Mouse (Mus musculus) adrenal gland, adult 8-10 months (tissue): ENCODE measurements around the gene Gm20696. TPM values are rescaled to one million over a fixed set of nuclear protein-coding genes. Genes with fewer than 3 reads are reported as not detected.

Source experiments
- DNase-seq: peaks from one replicate; pipeline ENCODE4 v3.0.0; 2022
- total RNA-seq, 4 experiments: library from RNA; stranded (reverse); gene quantifications; 2 replicates each; pipeline ENCODE4 v1.2.4; 2022

Gene Gm20696
- total RNA-seq, 4 experiments from 2014 or later, result 3.3 to 9.8 (median 5.5) TPM

GRCm38 (mm10) chr6:99353441-99353840 is 313.2 kb downstream of the Gm20696 start:
- no peak for DNase-seq

DNA sequence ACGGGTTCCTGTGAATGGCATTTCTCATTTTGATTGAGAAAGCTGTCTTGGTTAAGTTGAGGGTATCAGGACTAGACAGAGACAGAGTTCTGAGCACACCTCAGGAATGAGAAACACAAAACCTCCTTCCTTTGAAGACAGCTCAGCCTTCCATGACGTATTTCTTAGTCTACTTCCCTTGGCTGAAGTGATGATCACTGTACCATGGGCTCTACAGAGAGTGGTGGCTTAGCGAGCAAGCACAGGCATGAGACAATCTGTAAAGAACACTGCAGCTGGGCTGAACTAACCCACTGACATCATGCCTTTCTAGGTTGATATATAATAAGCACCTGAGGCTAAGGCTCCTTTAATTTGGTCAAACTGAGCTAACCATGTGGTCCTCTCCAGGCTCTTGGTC is 316.0 kb downstream of the Gm20696 start:
- no peak for DNase-seq

DNA sequence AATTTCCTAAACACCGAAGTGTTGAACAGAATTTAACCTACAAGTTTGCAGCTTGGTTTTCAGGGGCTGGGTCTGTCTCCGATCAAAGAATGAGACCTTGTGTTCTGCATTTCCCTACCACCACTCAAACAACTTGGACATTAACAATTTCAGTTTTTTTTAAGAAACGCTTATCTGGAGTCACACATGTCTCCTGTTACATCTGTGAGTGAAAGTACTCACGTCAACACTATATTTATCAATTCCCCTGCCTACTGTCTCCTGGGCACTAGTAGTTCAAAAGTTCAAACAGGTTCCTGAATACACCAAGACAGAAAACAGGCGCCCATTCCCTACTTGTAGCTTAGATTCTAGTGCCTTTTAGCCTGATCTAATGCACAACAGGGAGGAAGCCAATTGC is 316.4 kb downstream of the Gm20696 start:
- no peak for DNase-seq

- no peak for DNase-seq
These were observed 318.8 kb downstream of the Gm20696 start for GRCm38 (mm10) chr6:99347836-99348235.

DNA sequence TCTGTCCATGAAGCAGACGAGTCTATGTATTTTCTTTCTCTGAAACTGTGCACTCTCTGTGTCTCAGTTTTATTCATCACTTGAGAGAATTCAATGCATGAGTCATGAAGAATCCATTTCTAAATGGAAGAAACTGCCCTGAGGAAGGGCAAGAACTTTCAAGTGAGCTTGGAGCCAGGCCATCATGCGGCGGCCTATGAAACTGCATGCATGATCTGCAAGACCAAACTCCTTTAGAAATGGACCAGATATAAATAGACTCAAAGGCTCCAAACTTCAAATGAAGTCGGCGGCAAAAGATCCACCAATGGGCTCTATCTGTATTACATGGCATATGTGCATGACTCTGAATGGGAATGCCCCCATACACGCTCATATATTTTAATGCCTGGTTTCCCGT is 321.6 kb downstream of the Gm20696 start:
- no peak for DNase-seq

DNA sequence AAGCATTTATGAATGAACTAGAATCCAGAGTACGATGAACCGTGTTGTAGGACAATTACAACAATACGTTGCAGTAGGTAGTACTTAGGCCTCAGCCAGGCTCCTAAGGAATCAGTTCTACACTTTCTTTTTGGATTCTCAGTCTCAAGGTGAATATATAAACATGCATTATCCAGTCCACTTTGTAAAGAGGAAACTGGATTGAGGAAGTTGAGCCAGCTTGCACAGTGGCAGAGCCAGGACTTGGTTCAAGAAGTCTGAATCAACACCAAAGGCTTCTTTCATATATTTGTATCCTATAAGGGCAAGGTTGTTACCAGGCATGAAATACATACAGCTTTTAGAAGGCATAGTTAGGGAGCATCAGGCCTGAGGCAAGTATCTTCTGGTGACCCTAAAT is 322.2 kb downstream of the Gm20696 start:
- no peak for DNase-seq

DNA sequence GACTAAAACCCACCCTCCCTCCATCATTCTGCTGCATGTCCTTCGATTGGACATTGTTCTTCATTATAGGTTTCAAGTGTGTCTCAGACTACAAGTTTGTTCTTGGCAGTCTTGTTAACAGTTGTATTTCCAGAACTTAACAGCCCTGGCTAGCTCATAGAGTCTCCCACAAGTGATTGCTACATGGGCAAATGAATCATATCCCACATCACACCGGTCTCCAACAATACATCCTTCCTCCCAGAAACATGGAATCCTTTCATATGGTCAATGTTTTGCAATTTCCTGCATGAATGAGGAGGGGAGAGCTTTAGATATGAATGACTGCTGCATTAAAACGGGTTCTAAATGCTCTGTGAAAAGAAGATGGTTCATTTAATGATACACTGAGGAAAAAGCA is 322.8 kb downstream of the Gm20696 start:
- no peak for DNase-seq

GRCm38 (mm10) chr6:99342416-99342815 is 324.2 kb downstream of the Gm20696 start:
- DNase-seq, result no peak

GRCm38 (mm10) chr6:99340902-99341301 is 325.7 kb downstream of the Gm20696 start:
- no peak for DNase-seq

GRCm38 (mm10) chr6:99339986-99340721 is 326.4 kb downstream of the Gm20696 start:
- DNase-seq, result no peak

GRCm38 (mm10) chr6:99339343-99339620 is 327.3 kb downstream of the Gm20696 start:
- DNase-seq, result no peak

DNA sequence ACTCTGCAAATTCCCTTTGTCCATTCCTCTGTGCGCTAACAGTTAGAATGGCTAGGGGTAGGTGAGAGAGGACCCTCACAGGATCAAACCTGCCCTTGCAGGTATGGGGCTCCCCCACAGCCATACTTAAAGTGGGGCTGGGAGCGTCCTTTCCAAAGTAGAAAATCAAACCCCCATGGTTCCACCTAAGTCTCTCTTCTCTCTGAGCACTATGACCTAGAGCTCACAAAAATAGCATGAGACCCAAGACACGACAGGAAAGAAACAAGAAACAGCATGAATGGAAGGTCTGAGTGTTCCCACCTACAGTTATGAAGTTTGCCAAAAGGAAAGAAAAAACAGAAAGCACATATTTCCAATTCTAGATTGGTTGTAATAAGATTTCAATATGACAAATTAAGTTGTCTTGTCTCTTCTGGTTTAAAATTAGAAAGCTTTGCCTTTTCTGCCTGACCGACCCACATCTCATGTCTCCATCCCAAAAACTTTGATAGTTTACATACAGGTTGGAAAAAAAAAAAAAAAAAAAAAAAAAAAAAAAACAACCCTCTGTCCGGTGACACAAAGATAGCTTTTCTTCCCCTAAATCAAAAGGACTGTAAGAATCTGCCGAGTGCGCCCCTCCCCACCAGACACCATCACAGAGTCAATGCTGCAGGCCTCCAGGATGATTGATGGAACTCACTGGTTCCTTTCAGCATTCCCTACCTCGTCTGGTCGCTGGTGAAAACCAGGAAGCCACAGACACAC is 327.8 kb downstream of the Gm20696 start:
- DNase-seq, result no peak

DNA sequence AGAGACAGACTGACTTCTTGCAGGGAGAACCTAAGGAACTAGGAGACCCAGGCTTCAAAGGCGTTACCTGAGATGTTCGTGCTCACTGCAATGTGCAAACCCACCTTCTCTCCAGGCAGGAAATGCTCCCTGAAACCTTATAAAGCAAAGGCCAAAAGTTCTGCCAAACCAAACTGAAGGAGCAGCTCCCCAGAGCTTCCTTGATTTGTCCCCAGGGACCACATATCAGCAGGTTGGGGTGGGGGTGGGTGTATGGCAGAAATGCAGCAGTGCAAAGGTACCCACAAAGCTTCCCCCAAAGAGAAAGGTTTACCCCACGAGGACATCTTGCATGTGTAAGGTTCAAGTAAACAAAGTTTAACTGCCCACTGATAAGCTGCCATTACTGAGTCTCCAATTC is 328.4 kb downstream of the Gm20696 start:
- no peak for DNase-seq

DNA sequence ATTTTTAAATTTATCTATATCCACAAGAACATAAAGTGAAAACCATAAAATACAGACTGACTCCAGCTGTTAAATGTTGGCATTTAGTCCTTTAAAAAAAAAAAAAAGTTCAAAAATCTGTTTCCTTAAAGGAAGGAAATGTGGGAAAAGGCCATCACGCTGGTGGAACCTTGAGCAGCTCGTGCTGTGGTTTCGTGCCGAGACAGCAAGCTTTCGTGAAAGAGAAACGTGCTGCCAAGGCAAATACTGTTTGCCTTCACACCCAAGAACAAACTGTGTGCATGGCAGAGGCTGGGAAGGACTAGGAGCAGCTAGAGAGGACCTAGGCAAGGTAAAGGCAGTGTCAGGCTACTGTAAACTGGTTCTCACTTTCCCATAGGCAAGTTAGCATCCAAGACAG is 329.0 kb downstream of the Gm20696 start:
- no peak for DNase-seq

DNA sequence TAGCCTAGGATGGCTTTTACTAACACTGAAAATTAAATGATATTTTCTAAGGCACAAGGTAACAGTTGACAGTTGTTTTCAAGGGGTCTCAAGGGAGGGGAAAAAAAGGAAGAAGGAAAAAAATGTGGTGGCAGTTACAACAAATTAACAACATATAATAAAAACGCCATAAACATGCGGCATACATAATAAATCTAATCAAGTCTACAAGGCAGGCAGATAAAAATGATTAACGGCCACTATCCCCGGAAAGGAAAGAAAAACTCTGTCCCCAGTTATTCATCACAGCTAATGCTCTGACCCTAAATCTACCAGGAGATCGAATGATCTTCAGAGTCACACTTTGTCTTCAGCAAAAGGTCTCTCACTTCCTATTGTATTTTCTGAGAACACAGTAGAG is 330.4 kb downstream of the Gm20696 start:
- DNase-seq, result no peak

- DNase-seq, result no peak
These were observed 331.3 kb downstream of the Gm20696 start for GRCm38 (mm10) chr6:99335174-99335830.

DNA sequence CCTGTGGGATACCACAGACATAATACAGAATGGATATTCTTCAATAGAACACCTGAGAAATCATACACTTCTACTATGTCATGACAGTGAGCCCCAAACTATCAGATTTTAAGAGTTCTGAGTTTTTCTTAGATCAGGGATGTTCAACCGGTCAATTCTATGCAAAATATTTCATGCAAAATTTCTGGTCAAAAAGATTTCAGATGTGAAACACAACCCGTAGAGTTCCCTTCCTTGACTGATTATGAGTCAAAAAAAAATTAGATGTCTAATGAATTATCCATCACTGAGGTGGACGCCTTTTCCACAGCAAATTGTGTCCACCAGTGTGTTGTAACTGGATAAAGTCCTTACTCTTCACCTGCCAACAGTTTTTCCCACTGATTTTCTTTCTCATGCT is 332.3 kb downstream of the Gm20696 start:
- no peak for DNase-seq

GRCm38 (mm10) chr6:99333127-99333526 is 333.5 kb downstream of the Gm20696 start:
- DNase-seq, result no peak

GRCm38 (mm10) chr6:99330169-99330568 is 336.4 kb downstream of the Gm20696 start:
- DNase-seq, result no peak

GRCm38 (mm10) chr6:99328634-99329033 is 338.0 kb downstream of the Gm20696 start:
- no peak for DNase-seq

DNA sequence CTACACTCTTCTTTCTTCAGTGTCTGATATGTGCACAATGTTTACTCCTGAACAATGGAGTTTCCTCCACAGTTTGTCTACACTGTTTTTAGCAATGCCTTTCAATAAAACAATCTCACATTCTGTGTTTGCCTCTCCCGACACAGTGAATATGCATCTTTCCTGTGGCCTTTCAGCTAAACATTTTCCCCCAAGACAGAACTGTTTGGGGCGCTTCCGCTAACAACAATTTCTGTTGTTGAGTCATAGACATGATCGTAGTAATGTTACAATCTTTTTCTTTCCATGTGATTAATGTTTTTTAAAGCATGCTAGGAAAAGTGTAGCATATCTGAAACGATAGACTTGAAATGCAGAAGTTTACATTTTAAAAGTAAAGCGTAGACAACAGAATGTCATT is 338.5 kb downstream of the Gm20696 start:
- no peak for DNase-seq

DNA sequence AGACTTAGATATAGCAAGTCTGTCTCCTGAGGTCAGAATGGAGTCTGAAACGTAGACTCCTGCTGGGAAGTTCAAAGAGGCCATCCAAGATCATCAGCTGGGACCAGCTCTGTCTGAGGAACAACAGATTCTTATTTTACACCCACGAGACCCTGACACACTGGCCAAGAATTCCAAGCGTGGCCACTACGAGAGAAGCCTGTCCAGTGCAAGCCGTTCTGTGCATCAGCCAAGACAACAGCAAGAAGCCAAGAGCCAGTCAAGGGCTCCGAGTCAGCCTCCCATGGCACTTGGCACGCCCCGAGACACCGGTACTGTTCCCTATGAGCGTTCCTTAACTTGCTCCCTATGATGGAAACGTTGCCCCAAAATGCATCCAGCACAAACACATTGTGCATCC is 338.9 kb downstream of the Gm20696 start:
- no peak for DNase-seq

DNA sequence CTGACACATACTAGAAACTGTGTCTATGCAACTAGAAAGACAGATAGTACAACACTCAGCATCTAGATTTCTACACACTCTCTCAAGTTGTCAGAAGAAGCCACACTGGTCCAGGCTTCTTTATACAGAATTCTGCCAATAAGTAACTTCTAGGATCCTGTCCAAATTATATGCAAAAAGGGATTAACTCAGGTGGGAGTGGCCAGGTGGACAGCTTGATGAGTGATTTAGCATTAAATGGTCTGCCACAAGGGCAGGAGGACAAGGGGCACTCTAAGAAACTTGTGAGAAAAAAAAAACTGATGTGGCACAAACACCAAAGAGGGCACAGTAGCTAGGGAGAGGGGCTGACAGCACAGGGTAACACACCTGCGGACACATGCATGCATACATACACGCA is 340.7 kb downstream of the Gm20696 start:
- no peak for DNase-seq

GRCm38 (mm10) chr6:99325461-99325860 is 341.1 kb downstream of the Gm20696 start:
- no peak for DNase-seq
